Mouse (Mus musculus) urinary bladder, postnatal 25 days (tissue): ENCODE results near the gene Jpt2.

ENCODE experiments used
- DNase-seq: peaks from one replicate; pipeline ENCODE4 v3.0.0; 2022; ENCODE audit warnings: low spot score

Jpt2 gene

DNA sequence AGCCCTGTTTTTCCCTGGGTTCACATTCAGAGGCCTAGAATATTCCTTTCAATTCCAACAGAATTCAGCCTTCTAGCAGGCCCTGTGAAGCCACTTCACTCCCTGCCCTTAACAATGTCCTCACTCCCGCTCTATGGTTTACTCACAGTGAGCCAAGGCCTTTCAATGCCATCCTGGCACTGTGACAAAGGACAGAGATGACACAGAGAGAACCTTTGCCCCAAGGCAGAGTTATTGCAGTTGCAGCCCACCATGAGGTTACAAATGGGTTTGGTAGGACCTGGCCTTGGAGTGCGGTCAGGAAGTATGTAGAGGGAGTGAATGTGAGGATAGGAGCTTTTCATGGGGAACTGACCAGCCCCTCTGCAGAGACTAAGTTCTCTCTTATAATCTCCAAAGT lies 52.9 kb downstream of the Jpt2 start:
- no peak for DNase-seq

- no peak for DNase-seq
Observed at GRCm38 (mm10) chr17:24903767-24904166, 56.7 kb downstream of the Jpt2 start.

GRCm38 (mm10) chr17:24902671-24903474 lies 57.6 kb downstream of the Jpt2 start:
- no peak for DNase-seq

DNA sequence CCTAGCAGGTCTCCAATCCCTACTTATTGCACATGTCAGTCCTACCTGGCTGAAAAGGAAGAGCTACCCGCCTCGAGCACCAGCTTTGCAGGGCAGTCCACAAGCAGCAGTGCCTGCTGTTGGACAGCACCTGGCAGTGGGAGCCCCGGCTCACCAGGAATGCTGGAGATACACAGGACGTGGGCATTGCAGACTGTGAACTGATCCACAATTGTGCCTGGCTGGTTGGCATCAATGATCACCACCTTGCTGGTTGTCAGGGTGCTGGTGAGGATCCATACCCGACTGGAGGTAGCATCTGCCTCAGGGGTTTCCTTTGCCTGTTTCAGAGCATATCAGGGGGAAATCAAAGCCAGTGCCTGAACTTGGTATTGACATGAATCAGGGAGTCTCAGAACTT lies 58.4 kb downstream of the Jpt2 start:
- DNase-seq = no peak

GRCm38 (mm10) chr17:24900014-24900413 lies 60.5 kb downstream of the Jpt2 start:
- no peak for DNase-seq

GRCm38 (mm10) chr17:24899153-24899552 lies 61.3 kb downstream of the Jpt2 start:
- DNase-seq = no peak

- DNase-seq = no peak
Observed at GRCm38 (mm10) chr17:24898041-24898854, 62.2 kb downstream of the Jpt2 start.

DNA sequence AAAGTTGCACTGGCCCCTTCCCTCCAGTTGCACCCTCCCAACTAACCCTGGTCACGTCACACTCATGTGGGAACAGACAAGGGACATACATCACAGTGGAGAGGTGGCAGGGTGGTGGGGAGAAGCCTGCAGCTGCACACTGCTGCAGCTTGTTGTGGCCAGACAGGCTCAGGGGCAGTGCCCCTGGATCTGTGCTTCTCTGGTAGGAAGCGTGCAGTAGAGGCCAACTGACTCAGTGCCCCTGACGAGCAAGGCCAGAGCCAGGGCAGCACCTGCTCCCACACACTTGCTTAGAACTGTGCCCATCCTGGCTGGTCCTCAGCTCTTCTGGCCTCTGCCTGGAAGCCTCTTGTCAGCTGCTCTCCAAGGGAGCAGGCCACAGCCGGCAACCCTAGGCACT lies 62.9 kb downstream of the Jpt2 start:
- DNase-seq = no peak

DNA sequence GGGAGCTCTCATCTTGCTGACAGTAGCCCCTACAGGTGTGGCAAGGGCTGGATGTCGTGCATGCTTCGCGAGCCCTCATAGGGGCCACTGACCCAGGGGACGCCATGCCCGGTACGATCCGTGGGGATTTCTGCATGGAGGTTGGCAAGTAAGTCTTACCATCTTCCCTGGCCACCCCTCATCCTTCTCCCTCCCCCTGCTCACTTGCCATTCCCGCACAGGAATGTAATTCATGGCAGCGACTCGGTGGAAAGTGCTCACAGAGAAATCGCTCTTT lies 63.6 kb downstream of the Jpt2 start:
- DNase-seq = no peak

- DNase-seq = peak; percentile 66
Observed at GRCm38 (mm10) chr17:24896241-24896992, 64.1 kb downstream of the Jpt2 start, which contains the start of gene Nme3. TSS of gene Nme3 (plus strand) at chr17:24896500.

GRCm38 (mm10) chr17:24895571-24896240 lies 64.8 kb downstream of the Jpt2 start:
- DNase-seq = no peak

DNA sequence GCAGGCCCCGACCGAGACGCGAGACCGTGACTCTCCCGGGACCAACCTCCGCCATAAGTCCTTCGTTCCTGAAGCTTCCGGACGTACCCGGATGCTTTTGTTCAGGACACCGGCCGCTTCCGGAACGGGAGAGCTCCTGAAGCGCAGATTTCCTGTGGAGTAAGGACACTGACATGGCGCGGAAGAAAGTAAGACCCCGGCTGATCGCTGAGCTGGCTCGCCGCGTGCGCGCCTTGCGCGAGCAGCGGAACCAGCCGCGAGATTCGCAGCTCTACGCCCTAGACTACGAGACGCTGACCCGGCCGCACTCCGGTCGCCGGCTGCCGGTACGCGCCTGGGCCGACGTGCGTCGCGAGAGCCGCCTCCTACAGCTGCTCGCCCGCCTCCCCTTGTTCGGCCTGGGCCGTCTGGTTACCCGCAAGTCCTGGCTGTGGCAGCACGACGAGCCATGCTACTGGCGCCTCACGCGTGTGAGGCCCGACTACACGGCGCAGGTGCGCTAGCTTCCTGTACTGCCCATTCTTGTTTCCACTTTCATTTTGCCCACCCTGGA lies 65.4 kb downstream of the Jpt2 start, which contains the start of the genes Eme2 and Mrps34:
TSS of gene Eme2 (minus strand) at position 93 of the 553 bp plus-strand sequence.
TSS of gene Mrps34 (plus strand) at position 122 of the 553 bp plus-strand sequence.
- DNase-seq = peak; percentile 71

GRCm38 (mm10) chr17:24894061-24894994 lies 66.2 kb downstream of the Jpt2 start:
- DNase-seq = no peak

DNA sequence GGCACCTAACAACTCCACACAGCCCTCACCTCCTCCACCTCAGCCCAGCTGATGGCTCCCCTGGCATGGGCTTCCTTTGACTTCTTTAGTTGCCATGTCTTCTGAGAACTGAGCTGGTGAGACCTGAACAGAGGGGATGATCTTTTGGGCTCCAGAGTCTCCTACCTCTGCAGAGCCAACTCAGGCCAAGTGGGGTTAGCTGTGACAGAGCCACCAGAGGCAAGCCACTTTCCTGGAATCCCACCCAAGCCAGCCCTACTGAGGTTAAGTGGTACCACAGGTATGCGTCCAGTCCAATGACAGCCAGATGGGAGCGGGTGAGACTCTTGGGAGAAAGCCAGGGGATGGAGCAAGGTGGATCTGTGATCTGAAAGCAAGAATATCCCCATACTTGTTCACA lies 67.2 kb downstream of the Jpt2 start:
- DNase-seq = no peak

- no peak for DNase-seq
Observed at GRCm38 (mm10) chr17:24892785-24893184, 67.7 kb downstream of the Jpt2 start.

- DNase-seq = no peak
Observed at GRCm38 (mm10) chr17:24891321-24891720, 69.2 kb downstream of the Jpt2 start.

- no peak for DNase-seq
Observed at GRCm38 (mm10) chr17:24890151-24891092, 70.1 kb downstream of the Jpt2 start.

GRCm38 (mm10) chr17:24888862-24889261 lies 71.6 kb downstream of the Jpt2 start:
- no peak for DNase-seq
